Mouse (Mus musculus): ENCODE data around the gene Papln.

Gene Papln

GRCm38 (mm10) chr12:83816616-83817015 is 53.2 kb downstream of the Papln start:
- DNase-seq (ENCODE audit: low read depth in 1 of 2, low spot score in 2 of 2), result no peak

DNA sequence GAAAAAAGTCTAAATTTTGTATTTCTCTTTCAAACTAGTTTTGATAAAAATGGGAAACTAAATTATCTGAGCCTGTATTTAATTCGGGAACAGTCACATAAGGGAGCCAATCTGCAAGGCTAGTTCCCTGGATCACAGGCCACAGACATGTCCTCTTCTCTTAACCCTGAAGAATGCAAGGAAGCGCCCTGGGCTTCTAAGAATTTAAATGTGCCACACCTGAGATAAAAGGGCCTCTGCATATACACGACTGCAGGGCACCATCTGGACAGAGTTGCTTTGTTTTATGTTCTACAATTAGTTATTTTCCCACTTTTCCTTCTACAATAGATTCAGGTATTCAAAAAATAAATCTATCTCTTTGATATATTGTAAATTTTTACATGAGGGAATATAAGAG is 67.0 kb downstream of the Papln start:
- DNase-seq (ENCODE audit: low read depth in 1 of 2, low spot score in 2 of 2), result no peak

DNA sequence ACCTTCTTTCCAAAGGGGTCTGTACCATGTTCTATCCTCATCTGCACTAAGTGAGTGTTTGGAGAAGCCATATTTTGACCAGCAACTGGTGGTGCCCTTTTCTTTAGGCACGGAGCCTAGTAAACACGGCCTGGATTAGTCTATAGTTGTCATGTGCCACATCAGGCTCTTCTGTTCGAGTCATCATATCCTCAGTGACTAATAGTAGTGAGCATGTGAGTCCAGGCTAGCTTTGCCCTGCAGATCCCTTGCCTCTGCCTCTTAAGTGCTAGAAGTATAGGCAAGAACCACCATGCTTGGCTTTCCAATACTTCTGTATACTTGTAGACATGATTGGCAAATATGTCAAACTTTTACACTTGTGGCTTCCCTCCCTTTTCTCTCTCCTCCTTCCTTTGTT is 70.5 kb downstream of the Papln start:
- no peak for DNase-seq (ENCODE audit: low read depth in 1 of 2, low spot score in 2 of 2)

DNA sequence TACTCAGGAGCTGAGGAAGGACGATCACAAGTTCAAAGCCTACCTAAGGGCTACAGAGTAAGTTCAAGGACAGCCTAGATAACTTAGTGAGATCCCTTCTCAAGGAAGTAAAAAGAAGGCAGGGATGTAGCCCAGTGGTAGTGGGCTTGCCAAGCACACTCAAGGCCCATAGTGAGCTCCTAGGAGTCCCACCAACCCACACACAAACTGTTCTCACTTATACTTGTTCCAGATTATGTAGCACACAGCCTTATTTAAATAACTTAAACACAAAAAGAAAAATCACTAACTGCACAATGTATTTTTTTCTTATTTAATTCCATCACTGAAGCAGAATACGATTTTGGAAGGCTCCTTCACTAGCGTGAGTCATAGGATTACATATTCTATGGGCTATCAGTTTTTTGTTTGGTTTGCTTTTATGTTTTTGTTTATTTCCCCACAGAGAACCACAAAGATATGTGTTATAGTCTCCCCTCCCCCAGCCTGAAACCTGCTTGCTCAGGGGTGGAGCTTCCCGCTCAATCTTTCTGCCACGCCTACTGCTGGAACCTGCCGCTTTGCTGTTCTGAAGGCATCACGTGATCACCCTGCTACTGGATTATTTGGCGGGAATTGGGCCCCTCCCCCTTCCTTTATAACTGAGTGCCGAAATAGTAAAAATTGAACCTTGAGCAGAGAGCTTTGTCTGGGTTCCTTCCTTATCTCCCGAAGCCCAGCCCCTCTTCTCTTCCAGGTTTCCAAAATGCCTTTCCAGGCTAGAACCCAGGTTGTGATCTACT is 78.2 kb downstream of the Papln start:
- DNase-seq (ENCODE audit: low read depth in 1 of 2, low spot score in 2 of 2), result no peak

All from monocyte, adult 2 months (primary cell).